Mouse (Mus musculus) adrenal gland, postnatal 0 days (tissue): Measurements from ENCODE around the gene Clec2l. TPM values are rescaled to one million over a fixed set of nuclear protein-coding genes. Genes with fewer than 3 reads are reported as not detected.

Source experiments
- polyA plus RNA-seq: library from polyadenylated mRNA; unstranded; fragments of >200 nt; fragmentation: Nextera tagmentation; extraction: Ambion mirVana; gene quantifications from 2 replicates; pipeline ENCODE4 v1.2.1, GENCODE M21; 2015

The Clec2l gene
- polyA plus RNA-seq, result 10.4 and 10.9 TPM in 2 replicates

GRCm38 (mm10) chr6:38662714-38663615 is at the start of gene Clec2l:
TSS of gene Clec2l (plus strand) at chr6:38663069.

GRCm38 (mm10) chr6:38636852-38637618 is 25.8 kb upstream of the Clec2l start, which contains the start of gene Klrg2:
TSS of gene Klrg2 (minus strand) at chr6:38637242.

Other genes starting within 250 kb of the Clec2l start
- gene Ubn2, start 229.1 kb upstream of the Clec2l start, polyA plus RNA-seq, result 8.7 and 10.1 TPM in 2 replicates
- gene Fmc1, start 129.6 kb upstream of the Clec2l start, polyA plus RNA-seq, result 190 and 246 TPM in 2 replicates
- 20.1 and 44.8 TPM in 2 replicates for gene Luc7l2, start 111.7 kb upstream of the Clec2l start, polyA plus RNA-seq
- 0.25 and 1.6 TPM in 2 replicates for gene Klrg2, start 25.8 kb upstream of the Clec2l start, polyA plus RNA-seq
- gene Tbxas1, start 212.3 kb downstream of the Clec2l start, polyA plus RNA-seq, result 5.1 and 5.2 TPM in 2 replicates
- 15.1 and 18.9 TPM in 2 replicates for gene Hipk2, start 213.1 kb downstream of the Clec2l start, polyA plus RNA-seq